Mouse (Mus musculus) kidney, postnatal 25 days (tissue): ENCODE data around the gene Nin.
A peak's percentile ranks its signal among the peaks of the same experiment; 100 is the strongest.

Source experiments
- DNase-seq, 2 experiments: peaks; one replicate each; pipeline ENCODE4 v3.0.0; 2021; ENCODE audit warnings: mixed read lengths in 2 of 2

The Nin gene

DNA sequence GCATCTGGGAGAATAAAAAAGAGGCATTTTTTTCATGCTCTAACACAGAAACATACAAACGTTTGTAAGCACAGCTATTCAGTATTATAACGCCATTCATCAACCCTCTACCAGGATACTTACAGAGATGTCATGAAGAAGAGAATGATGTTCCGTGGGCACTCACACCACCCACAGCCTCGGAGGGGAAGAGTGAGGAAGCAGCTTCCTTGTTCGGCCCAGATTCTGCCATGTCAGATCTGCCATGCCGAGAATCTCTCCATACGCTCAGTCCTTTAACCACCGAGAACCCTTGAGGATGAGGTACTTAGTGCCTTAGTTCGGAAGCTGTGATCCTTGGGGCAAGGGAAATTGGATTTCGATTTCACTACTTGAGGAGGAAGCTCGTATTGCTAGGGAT is at the start of gene Nin:
TSS of gene Nin (minus strand) at position 367 of the 400 bp plus-strand sequence.
- no peak for DNase-seq

- no peak for DNase-seq
Measured at GRCm38 (mm10) chr12:70161057-70161456, 47.5 kb upstream of the Nin start.

GRCm38 (mm10) chr12:70157292-70158066 is 44.0 kb upstream of the Nin start:
- DNase-seq = no peak

DNA sequence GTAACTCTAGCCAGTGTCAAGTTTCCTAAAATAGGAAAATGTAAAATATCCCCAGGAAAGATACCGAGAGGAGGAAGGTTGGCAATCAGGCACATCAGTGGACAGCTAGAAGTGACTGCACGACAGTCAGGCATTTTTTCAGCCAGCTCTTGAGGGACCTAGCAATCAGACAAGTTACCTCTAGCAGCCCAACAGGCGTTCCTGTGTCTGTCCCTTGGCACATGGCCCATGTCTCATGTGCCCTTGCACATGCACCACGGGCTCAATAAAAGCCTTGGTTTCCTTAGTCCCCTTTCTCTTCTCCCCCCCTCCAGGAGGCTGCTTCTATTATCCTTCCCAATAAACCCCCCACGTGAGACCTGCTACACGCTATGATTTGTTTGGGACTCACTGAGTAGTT is 42.7 kb upstream of the Nin start:
- DNase-seq = no peak

GRCm38 (mm10) chr12:70153842-70154241 is 40.3 kb upstream of the Nin start, which contains the start of gene Abhd12b:
TSS of gene Abhd12b (plus strand) at chr12:70154142.
- no peak for DNase-seq

- peak; percentile 12 to 44 for DNase-seq
Measured at GRCm38 (mm10) chr12:70148631-70149265, 35.2 kb upstream of the Nin start.

GRCm38 (mm10) chr12:70147986-70148630 is 34.6 kb upstream of the Nin start:
- DNase-seq = no peak

GRCm38 (mm10) chr12:70145586-70145985 is 32.1 kb upstream of the Nin start:
- DNase-seq = no peak

DNA sequence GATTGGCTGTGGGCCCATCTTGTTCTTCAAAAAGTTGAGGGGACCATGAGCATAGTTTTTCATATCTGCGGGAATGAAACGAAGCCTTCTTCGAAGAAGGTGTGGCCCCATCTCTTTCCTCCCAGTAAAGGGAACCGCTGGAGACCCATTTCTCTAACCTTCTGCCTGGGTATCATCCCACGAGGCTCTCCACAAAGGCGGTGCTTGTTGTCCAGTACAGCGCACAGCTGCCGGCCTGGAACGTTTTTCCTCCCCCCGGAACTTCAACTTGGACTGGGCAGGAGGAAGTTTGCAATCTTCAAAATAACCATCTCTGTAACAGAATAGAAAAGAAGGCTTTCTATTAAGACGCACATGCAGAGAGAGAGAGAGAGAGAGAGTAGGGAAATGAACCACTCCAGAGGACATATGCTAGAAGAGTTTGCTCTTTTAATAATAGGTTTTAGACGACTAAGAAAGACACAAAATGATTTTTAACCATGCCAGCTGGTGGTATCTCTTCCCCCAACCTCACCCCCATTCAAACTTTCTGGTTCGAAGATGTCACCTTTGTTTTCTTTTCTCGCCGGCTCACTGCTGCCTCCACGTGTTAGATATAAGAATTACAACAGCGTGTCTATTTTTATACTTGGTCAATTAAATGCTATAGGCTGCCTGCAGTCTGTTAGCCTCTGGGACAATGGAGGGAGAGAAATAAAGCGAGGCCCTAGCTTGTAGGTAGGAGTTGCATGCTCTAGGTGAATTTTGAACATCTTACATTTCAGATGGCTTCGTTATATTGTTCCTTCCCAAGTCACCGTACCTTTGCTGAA is 31.3 kb upstream of the Nin start:
- DNase-seq = peak; percentile 56 to 70

DNA sequence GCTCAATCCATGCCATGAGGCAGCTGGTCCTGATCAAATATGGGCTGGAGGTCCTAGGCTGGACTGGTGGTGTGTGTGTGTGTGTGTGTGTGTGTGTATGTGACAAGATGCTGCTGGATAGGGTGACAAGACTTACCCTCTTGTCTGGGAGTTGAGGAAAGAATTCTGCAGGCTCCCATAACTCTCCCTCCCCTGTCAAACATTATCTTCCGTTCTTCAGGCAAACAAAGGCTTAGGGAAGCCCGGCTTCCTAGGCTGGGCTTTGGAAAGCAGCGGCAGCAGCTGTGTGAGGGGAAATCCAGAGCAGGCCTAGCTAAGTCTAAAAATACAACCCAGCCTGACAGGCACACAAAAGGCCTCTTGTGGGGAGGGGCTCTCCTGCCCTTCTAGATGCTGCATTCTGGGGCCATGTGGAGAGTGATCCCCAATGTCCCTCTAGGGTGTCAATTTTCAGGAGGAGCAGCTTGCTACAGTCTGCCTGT is 30.6 kb upstream of the Nin start:
- peak; percentile 38 to 72 for DNase-seq

- no peak for DNase-seq
Measured at GRCm38 (mm10) chr12:70140993-70141576, 27.6 kb upstream of the Nin start.

DNA sequence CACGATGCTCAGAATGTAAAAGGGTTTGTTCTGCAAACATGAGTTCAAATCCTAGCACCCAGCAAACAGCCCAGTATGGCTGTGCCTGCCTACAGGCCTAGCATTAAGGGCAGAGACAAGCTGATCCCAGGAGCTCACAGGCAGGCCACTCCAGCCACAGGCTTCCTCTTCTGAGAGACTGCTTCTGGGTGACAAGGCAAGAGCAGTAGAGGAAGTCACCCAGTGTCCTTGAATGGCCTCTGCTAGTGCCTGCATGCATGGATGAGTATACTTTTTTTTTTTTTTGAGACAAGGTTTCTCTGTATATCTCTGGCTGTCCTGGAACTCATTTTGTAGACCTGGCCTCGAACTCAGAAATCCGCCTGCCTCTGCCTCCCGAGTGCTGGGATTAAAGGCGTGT is 27.0 kb upstream of the Nin start:
- DNase-seq = no peak

- DNase-seq = no peak
Measured at GRCm38 (mm10) chr12:70139871-70140270, 26.4 kb upstream of the Nin start.

DNA sequence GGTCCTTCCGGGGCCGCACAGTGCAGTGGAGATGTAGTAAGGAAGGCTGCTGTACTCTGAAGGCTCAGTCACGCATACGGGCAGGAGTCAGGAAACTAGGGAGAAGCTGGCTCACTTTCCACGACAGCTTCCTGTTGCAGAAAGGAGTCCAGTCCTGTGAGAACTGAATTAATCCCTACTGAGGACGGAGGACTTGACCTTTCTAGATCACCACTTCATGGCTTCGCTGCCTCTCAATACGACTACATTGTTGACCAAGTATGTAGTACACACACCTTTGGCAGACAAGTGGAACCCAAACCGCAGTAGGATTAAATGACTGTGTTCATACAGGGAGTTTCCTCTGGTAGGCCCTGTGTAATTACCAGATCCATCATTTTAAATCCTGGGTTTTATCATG is 24.1 kb upstream of the Nin start:
- no peak for DNase-seq

DNA sequence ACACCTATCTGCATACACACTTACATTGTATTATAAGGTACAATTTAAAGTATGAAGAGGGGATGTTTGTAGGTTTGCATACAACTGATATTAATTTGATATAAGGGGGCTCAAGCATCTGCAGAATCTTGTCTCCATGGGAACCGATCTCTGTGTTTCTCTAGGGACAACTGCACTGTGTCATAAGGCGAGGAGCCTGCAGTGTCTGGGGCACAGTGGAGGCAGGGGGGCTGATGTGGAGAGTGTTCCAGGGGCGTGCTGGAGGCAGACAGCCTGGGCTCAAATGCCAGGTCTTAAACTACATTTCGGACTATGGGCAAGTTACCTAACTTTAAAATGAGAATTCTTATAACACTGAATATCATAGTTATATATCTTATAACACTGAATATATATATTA is 23.6 kb upstream of the Nin start:
- DNase-seq = no peak

DNA sequence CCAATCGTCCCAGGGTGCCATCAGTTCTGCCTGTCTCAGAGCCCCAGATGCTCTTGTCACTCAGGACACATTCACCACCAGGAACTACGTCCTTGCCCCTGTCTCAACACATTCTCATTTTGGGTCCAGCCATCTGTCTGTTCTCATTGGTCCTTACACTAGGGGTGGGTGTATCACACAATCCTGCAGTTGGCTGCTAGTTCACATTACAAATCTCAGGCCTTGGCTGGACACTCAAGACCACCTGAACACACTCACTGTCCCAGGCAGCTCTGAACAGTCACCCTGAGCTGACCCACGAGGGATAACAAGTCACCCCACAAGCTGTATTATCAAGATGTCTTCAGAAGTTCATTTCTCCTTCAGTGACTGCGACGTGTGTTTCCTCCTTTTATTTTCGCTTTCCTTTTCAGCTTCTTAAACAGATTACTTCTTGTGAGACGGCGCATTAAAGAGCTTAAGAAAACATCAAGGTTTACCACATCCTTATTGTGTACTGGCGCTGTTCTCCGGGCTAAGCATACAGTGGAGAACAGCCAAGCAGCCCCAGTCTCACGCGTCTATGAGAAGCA is 22.8 kb upstream of the Nin start:
- no peak for DNase-seq

GRCm38 (mm10) chr12:70134627-70135235 is 21.2 kb upstream of the Nin start:
- peak; percentile 47 to 75 for DNase-seq

DNA sequence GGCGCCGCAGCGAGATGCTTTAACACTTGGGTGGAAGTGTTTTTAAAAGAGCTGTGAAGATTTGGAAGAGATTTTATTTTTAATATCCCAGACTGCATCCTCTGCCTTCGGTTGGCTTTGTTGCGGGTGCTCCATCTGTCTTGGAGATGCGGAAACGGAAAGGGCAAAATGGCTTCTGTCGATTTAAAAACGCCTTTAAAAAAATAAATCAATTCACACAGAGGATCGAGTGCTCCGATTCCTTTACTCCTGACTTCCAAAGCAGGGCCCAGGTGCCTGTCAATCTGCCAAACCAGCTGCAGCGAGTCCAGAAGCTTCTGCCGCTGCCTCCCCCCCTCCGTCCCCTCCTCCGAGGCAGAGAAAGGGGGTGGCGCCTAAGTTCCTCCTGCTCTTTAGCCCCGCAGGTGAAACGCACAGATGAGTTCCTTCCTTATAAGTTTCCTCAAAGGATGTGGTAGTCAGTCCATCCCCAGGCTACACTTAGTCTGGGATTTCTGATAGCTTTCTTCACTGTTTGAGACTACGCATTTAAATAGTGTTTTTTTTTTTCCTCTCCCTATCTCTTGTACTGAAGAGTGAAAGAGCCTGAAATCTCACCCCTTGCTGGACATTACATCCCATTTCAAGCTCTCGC is 17.6 kb upstream of the Nin start:
- peak in 1 of 2 experiments; percentile 24 for DNase-seq

- peak in 1 of 2 experiments; percentile 25 for DNase-seq
Measured at GRCm38 (mm10) chr12:70129105-70129504, 15.6 kb upstream of the Nin start.

DNA sequence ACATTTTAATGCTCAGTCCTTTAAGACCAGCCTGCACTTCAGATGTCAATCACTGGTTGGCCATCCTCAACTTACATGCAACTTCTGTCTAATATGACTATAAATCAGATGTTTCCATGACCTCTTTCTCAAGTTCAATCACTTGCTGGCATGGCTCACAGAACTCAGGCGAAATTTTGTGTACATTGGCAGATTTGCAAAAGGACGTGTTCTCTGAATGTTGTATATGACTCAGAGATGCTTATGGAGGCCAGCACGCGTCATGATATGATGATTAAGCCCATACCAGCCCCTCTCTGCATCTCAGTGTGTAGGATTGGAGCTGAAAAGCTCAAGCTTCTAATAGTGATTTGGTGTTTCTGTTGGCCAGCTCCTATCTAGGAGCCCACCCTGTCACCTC is 13.1 kb upstream of the Nin start:
- DNase-seq = no peak

DNA sequence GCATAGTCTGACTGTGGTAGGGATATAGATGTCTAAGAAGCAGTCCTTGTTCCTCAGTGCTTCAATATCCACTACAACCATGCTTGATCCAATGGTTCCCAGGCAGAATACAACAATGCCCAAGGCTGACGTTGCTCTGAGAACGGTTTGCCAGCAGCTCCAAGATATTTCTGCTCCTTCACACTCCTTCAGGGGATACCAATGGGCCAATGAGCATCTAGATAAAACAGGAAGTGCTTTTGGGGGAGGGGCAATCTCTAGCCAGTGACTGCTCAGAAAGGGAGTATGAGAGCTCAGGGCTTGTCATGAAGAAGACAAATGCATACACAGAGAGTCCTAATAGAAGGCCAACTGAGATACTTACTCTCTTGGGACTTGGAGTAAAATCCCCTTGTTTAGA is 6.0 kb upstream of the Nin start:
- DNase-seq = no peak
